Comparison of ENCODE assay signal across 10 mouse cellular contexts in genomic region chr2:50150203-50150590, GRCm38 (mm10).
DNase-seq lines count a peak whose midpoint lies in the region; ATAC-seq and TF ChIP-seq lines count a peak whose summit lies in the region.
"Had no signal": no experiment of that assay in that cellular context is flagged by ENCODE, and none has a peak within 500 bp of the region (broad histone marks: within the 10 kb centered on the region; RNA-seq: fewer than 3 reads in every experiment).

No protein-coding gene starts in this region.

- intact Hi-C loops in gastrocnemius, postnatal 36 days (cut with DNase I) = no loop called here

- TF ChIP-seq CTCF in kidney, postnatal 0 days (IDR thresholded peaks at IDR 0.05; ENCODE audit: low read depth) = no peak
- TF ChIP-seq CTCF in hindbrain, postnatal 0 days (IDR thresholded peaks at IDR 0.05; ENCODE audit: low read depth) = no peak

- WGBS in kidney, postnatal 0 days = 76% methylated on average over 7 of the region's 7 CpGs
- 57% methylated on average over 7 of the region's 7 CpGs for WGBS in hindbrain, postnatal 0 days
- 68% methylated on average over 7 of the region's 7 CpGs for WGBS in lung, embryonic 15.5 days
- 66% methylated on average over 7 of the region's 7 CpGs for WGBS in stomach, embryonic 14.5 days

- H3K4me1 ChIP-seq in kidney, postnatal 0 days (replicated peaks; ENCODE audit: insufficient read depth, low read length) = peaks cover 5% of the 10 kb centered on the region
- no peaks in the 10 kb centered on the region for H3K4me1 ChIP-seq in hindbrain, postnatal 0 days (ENCODE audit: insufficient read depth, low read length)
- no peaks in the 10 kb centered on the region for H3K4me1 ChIP-seq in lung, embryonic 15.5 days
- H3K4me1 ChIP-seq in stomach, embryonic 14.5 days (ENCODE audit: control insufficient read depth, insufficient read depth, low read length) = 0 out of 2 replicates have a peak, but pooled peaks cover 3% of the 10 kb centered on the region
- H3K4me1 ChIP-seq: forebrain, embryonic 12.5 days had no signal

- no peak for DNase-seq in kidney, postnatal 0 days (ENCODE audit: low spot score)
- no peak for DNase-seq in kidney, adult 11 months
- peak; percentile 29 for DNase-seq in hindbrain, postnatal 0 days (ENCODE audit: low spot score)
- DNase-seq in embryo, embryonic 10 days (ENCODE audit: low spot score) = no peak
- no peak for DNase-seq in gastrocnemius, postnatal 36 days
- DNase-seq: heart, postnatal 36 days had no signal

- no peaks in the 10 kb centered on the region for H3K36me3 ChIP-seq in kidney, postnatal 0 days (ENCODE audit: insufficient read depth, low read length)
- no peaks in the 10 kb centered on the region for H3K36me3 ChIP-seq in hindbrain, postnatal 0 days (ENCODE audit: insufficient read depth, low read length)
- H3K36me3 ChIP-seq in lung, embryonic 15.5 days = no peaks in the 10 kb centered on the region
- H3K36me3 ChIP-seq in stomach, embryonic 14.5 days (ENCODE audit: control insufficient read depth, insufficient read depth, low read length) = no peaks in the 10 kb centered on the region
- H3K36me3 ChIP-seq: forebrain, embryonic 12.5 days; G1E had no signal

- H3K27ac ChIP-seq in kidney, postnatal 0 days = no peak overlapping the region
- H3K27ac ChIP-seq in hindbrain, postnatal 0 days = no peak overlapping the region
- no peak overlapping the region for H3K27ac ChIP-seq in lung, embryonic 15.5 days
- H3K27ac ChIP-seq in stomach, embryonic 14.5 days (ENCODE audit: low read length) = peak overlapping the region; percentile 44; the same call in 1 of the 2 replicates
- H3K27ac ChIP-seq: forebrain, embryonic 12.5 days had no signal

- no peak overlapping the region for H3K4me2 ChIP-seq in kidney, postnatal 0 days (ENCODE audit: low read length)
- no peak overlapping the region for H3K4me2 ChIP-seq in hindbrain, postnatal 0 days (ENCODE audit: low read depth, low read length)
- no peak overlapping the region for H3K4me2 ChIP-seq in lung, embryonic 15.5 days
- H3K4me2 ChIP-seq in stomach, embryonic 14.5 days (replicated peaks; ENCODE audit: low read depth, low read length) = no peak overlapping the region
- H3K4me2 ChIP-seq: forebrain, embryonic 12.5 days had no signal

- no peaks in the 10 kb centered on the region for H3K27me3 ChIP-seq in kidney, postnatal 0 days (ENCODE audit: insufficient read depth, low read length)
- no peaks in the 10 kb centered on the region for H3K27me3 ChIP-seq in hindbrain, postnatal 0 days (ENCODE audit: insufficient read depth, low read length)
- no peaks in the 10 kb centered on the region for H3K27me3 ChIP-seq in lung, embryonic 15.5 days
- no peaks in the 10 kb centered on the region for H3K27me3 ChIP-seq in stomach, embryonic 14.5 days (ENCODE audit: control insufficient read depth, insufficient read depth, low read length)
- H3K27me3 ChIP-seq: forebrain, embryonic 12.5 days had no signal

- ATAC-seq in kidney, postnatal 0 days (replicated peaks; ENCODE audit: low FRiP score, low read depth) = peak; percentile 71; the same call in 1 of the 2 replicates
- peak; percentile 53; the same call in 1 of the 2 replicates for ATAC-seq in hindbrain, postnatal 0 days
- ATAC-seq in lung, embryonic 15.5 days (ENCODE audit: borderline replicate concordance, extremely low read depth, low FRiP score, low TSS enrichment) = peak; percentile 89
- ATAC-seq in stomach, embryonic 14.5 days (ENCODE audit: insufficient number of reproducible peaks, insufficient read depth, low FRiP score, low read depth) = peak; percentile 92

- H3K4me3 ChIP-seq in kidney, postnatal 0 days (replicated peaks; ENCODE audit: low read depth, low read length) = no peak overlapping the region
- H3K4me3 ChIP-seq in hindbrain, postnatal 0 days (ENCODE audit: low read length) = no peak overlapping the region
- no peak overlapping the region for H3K4me3 ChIP-seq in lung, embryonic 15.5 days
- no peak overlapping the region for H3K4me3 ChIP-seq in stomach, embryonic 14.5 days (ENCODE audit: low read depth, low read length)
- H3K4me3 ChIP-seq: forebrain, embryonic 12.5 days had no signal

- H3K9ac ChIP-seq in kidney, postnatal 0 days (ENCODE audit: low read depth, low read length) = no peak overlapping the region
- H3K9ac ChIP-seq in hindbrain, postnatal 0 days (replicated peaks; ENCODE audit: low read length) = no peak overlapping the region
- no peak overlapping the region for H3K9ac ChIP-seq in lung, embryonic 15.5 days
- H3K9ac ChIP-seq in stomach, embryonic 14.5 days (replicated peaks; ENCODE audit: low read depth, low read length) = no peak overlapping the region
- H3K9ac ChIP-seq: forebrain, embryonic 12.5 days had no signal

- H3K9me3 ChIP-seq in kidney, postnatal 0 days (replicated peaks; ENCODE audit: low read length) = no peaks in the 10 kb centered on the region
- H3K9me3 ChIP-seq in hindbrain, postnatal 0 days (ENCODE audit: low read length) = no peaks in the 10 kb centered on the region
- H3K9me3 ChIP-seq in lung, embryonic 15.5 days = no peaks in the 10 kb centered on the region
- no peaks in the 10 kb centered on the region for H3K9me3 ChIP-seq in stomach, embryonic 14.5 days (ENCODE audit: control insufficient read depth, low read depth, low read length)
- H3K9me3 ChIP-seq: forebrain, embryonic 12.5 days had no signal
